Mouse (Mus musculus) CH12.LX (cell line): ENCODE data around the gene Plch1. TPM values are rescaled to one million over a fixed set of nuclear protein-coding genes. Genes with fewer than 3 reads are reported as not detected.

Source experiments
- DNase-seq: peaks from one replicate; pipeline ENCODE4 v3.0.0-alpha.2; 2013; ENCODE audit errors: extremely low read depth
- H3K27ac ChIP-seq: 2 replicates; pipeline ENCODE4 v1.5.1; 2012; ENCODE audit warnings: low read depth, mild to moderate bottlenecking, control low read depth, moderate library complexity; ENCODE audit not compliant: insufficient read depth
- H3K27me3 ChIP-seq: replicated peaks from 2 replicates; pipeline ENCODE3; 2012; ENCODE audit warnings: inconsistent platforms
- H3K36me3 ChIP-seq, 2 experiments: replicated peaks in 1 of 2; 2 replicates each; pipeline versions ENCODE3 to v1.6.1; 2012; ENCODE audit warnings: inconsistent platforms in 1 of 2, low read length in 1 of 2, mild to moderate bottlenecking in 1 of 2, mixed read lengths in 1 of 2, moderate library complexity in 1 of 2; ENCODE audit not compliant: control insufficient read depth in 1 of 2, insufficient read depth in 1 of 2
- H3K4me1 ChIP-seq, 2 experiments: 2 replicates each; pipeline ENCODE4 v1.6.1; 2012; ENCODE audit warnings: inconsistent platforms in 1 of 2, moderate library complexity in 1 of 2; ENCODE audit not compliant: insufficient read depth in 2 of 2, control insufficient read depth in 1 of 2
- H3K4me2 ChIP-seq: 2 replicates; pipeline ENCODE4 v1.6.1; 2012; ENCODE audit warnings: low read depth, mild to moderate bottlenecking, control low read depth; ENCODE audit not compliant: poor library complexity, insufficient read depth, severe bottlenecking
- H3K4me3 ChIP-seq, 3 experiments: fragments of 150-350 bp in 1 of 3; sonication (generic) in 1 of 3; replicated peaks in 1 of 3; 2 replicates each; pipeline versions ENCODE3 to v1.5.1; 2011 to 2012; ENCODE audit warnings: low read depth in 2 of 3, low read length in 2 of 3, mild to moderate bottlenecking in 2 of 3, moderate library complexity in 2 of 3, control low read depth in 1 of 3, improper control_type of control experiment in 1 of 3, inconsistent platforms in 1 of 3, mixed read lengths in 1 of 3; ENCODE audit not compliant: poor library complexity in 1 of 3
- H3K79me2 ChIP-seq: replicated peaks from 2 replicates; pipeline ENCODE4 v1.6.1; 2012; ENCODE audit warnings: mild to moderate bottlenecking, moderate library complexity; ENCODE audit not compliant: control insufficient read depth, poor library complexity, insufficient read depth, severe bottlenecking; ENCODE audit errors: extremely low read depth
- H3K9ac ChIP-seq: 2 replicates; pipeline ENCODE4 v1.6.1; 2012; ENCODE audit warnings: low read depth, mild to moderate bottlenecking, control low read depth, moderate library complexity; ENCODE audit not compliant: insufficient read depth
- H3K9me3 ChIP-seq: replicated peaks from 2 replicates; pipeline ENCODE3; 2012; ENCODE audit warnings: low read length, inconsistent platforms, mixed read lengths
- CHD1 ChIP-seq: IDR thresholded peaks from 2 replicates; pipeline ENCODE4 v1.6.1; 2012; ENCODE audit warnings: low read depth, low read length, improper control_type of control experiment, inconsistent platforms
- CTCF ChIP-seq, 2 experiments: IDR thresholded peaks in 1 of 2; conservative IDR thresholded peaks in 1 of 2; 2 replicates each; pipeline ENCODE4 v1.5.1; 2011 to 2012; ENCODE audit warnings: low read depth in 2 of 2, low read length in 2 of 2, improper control_type of control experiment in 1 of 2, inconsistent platforms in 1 of 2, mild to moderate bottlenecking in 1 of 2, moderate library complexity in 1 of 2
- E2F4 ChIP-seq: IDR thresholded peaks from 2 replicates; pipeline ENCODE4 v1.6.1; 2011; ENCODE audit warnings: low read depth, low read length, improper control_type of control experiment; ENCODE audit not compliant: insufficient replicate concordance
- ELF1 ChIP-seq: IDR thresholded peaks from 2 replicates; pipeline ENCODE4 v1.6.1; 2014; ENCODE audit warnings: low read depth, mild to moderate bottlenecking, inconsistent platforms, low read length, improper control_type of control experiment
- GABPA ChIP-seq: IDR thresholded peaks from 2 replicates; pipeline ENCODE4 v1.6.1; 2012; ENCODE audit warnings: low read depth, low read length, improper control_type of control experiment, inconsistent platforms; ENCODE audit not compliant: insufficient replicate concordance
- IRF4 ChIP-seq: IDR thresholded peaks from 2 replicates; pipeline ENCODE4 v1.6.1; 2014; ENCODE audit warnings: low read depth, mild to moderate bottlenecking, inconsistent platforms, low read length, improper control_type of control experiment
- KAT2A ChIP-seq: IDR thresholded peaks from 2 replicates; pipeline ENCODE4 v1.6.1; 2012; ENCODE audit warnings: low read length, improper control_type of control experiment, inconsistent platforms; ENCODE audit not compliant: insufficient replicate concordance
- MAZ ChIP-seq: IDR thresholded peaks from 2 replicates; pipeline ENCODE4 v1.6.1; 2012; ENCODE audit warnings: low read depth, mild to moderate bottlenecking, inconsistent platforms, low read length, improper control_type of control experiment, moderate library complexity
- MEF2A ChIP-seq: IDR thresholded peaks from 2 replicates; pipeline ENCODE4 v1.6.1; 2014; ENCODE audit warnings: low read depth, mild to moderate bottlenecking, inconsistent platforms, low read length, improper control_type of control experiment, borderline replicate concordance
- NRF1 ChIP-seq: IDR thresholded peaks from 2 replicates; pipeline ENCODE4 v1.6.1; 2014; ENCODE audit warnings: low read depth, mild to moderate bottlenecking, inconsistent platforms, low read length, improper control_type of control experiment, moderate library complexity
- POLR2AphosphoS2 ChIP-seq: IDR thresholded peaks from 2 replicates; pipeline ENCODE4 v1.6.1; 2011; ENCODE audit warnings: low read depth, low read length, improper control_type of control experiment
- RAD21 ChIP-seq: IDR thresholded peaks from 2 replicates; pipeline ENCODE4 v1.6.1; 2011; ENCODE audit warnings: low read depth, mild to moderate bottlenecking, low read length, improper control_type of control experiment, moderate library complexity
- SIN3A ChIP-seq: IDR thresholded peaks from 2 replicates; pipeline ENCODE4 v1.6.1; 2012; ENCODE audit warnings: low read length, improper control_type of control experiment, inconsistent platforms
- SMC3 ChIP-seq: IDR thresholded peaks from 2 replicates; pipeline ENCODE4 v1.6.1; 2011; ENCODE audit warnings: low read depth, low read length, improper control_type of control experiment
- TCF12 ChIP-seq: IDR thresholded peaks from 2 replicates; pipeline ENCODE4 v1.6.1; 2014; ENCODE audit warnings: low read depth, mild to moderate bottlenecking, inconsistent platforms, low read length, improper control_type of control experiment
- UBTF ChIP-seq: IDR thresholded peaks from 2 replicates; pipeline ENCODE4 v1.6.1; 2012; ENCODE audit warnings: low read depth, mild to moderate bottlenecking, inconsistent platforms, low read length, improper control_type of control experiment, moderate library complexity
- USF2 ChIP-seq: conservative IDR thresholded peaks from 2 replicates; pipeline ENCODE4 v1.6.1; 2011; ENCODE audit warnings: low read depth, low read length, improper control_type of control experiment
- ZC3H11A ChIP-seq: IDR thresholded peaks from 2 replicates; pipeline ENCODE4 v1.6.1; 2012; ENCODE audit warnings: low read depth, mild to moderate bottlenecking, inconsistent platforms, low read length, improper control_type of control experiment
- dilution Hi-C: fragments of 300-500 bp; cut with MboI; formaldehyde crosslinking; loops from 2 replicates; pipeline ENCODE4 v1.14.3; 2020; ENCODE audit warnings: low sequenced_read_pairs; ENCODE audit not compliant: extremely low pct_unique_long_range_greater_than_20kb, extremely low pct_ligation_motif_present
- in situ Hi-C: fragments of 300-500 bp; cut with MboI; formaldehyde crosslinking; loops from 3 replicates; pipeline ENCODE4 v1.14.3; 2019; ENCODE audit warnings: low sequenced_read_pairs, low pct_ligation_motif_present, low pct_unique_long_range_greater_than_20kb, mixed read lengths
- polyA plus RNA-seq: library from polyadenylated mRNA; unstranded; fragments of >175 nt; gene quantifications from 2 replicates; pipeline ENCODE4 v1.2.1, GENCODE M21; 2012; ENCODE audit warnings: low read depth; ENCODE audit not compliant: insufficient read length
- total RNA-seq, 2 experiments: library from RNA; depleted of rRNA; stranded (reverse); fragments of 300-350 nt in 1 of 2; fragments of >200 nt in 1 of 2; gene quantifications; 2 replicates each; pipeline ENCODE4 v1.2.3; 2012 to 2014

Plch1 gene
- total and polyA plus RNA-seq, 3 experiments, result 0.51 to 0.80 (median 0.59) TPM

- in situ Hi-C loops (no loop called here), dilution Hi-C loops (no loop called here)
- H3K27me3 ChIP-seq, result no peaks in the 10 kb centered on the region
- H3K4me3 ChIP-seq, result no peak overlapping the region
- H3K79me2 ChIP-seq, result no peaks in the 10 kb centered on the region
- no peak for DNase-seq
- no peak overlapping the region for H3K4me2 ChIP-seq
- H3K4me1 ChIP-seq, result no peaks in the 10 kb centered on the region
- TF ChIP-seq ZC3H11A (no peak), E2F4 (no peak), TCF12 (no peak), POLR2AphosphoS2 (no peak), CHD1 (no peak), CTCF (conservative IDR thresholded peaks at IDR 0.05 in 1 of 2, IDR thresholded peaks at IDR 0.05 in 1 of 2; ENCODE audit: low read depth in 2 of 2, low read length in 2 of 2) (no peak), MEF2A (no peak), NRF1 (no peak), RAD21 (no peak)
- no peaks in the 10 kb centered on the region for H3K9me3 ChIP-seq
- H3K36me3 ChIP-seq, result no peaks in the 10 kb centered on the region
- H3K27ac ChIP-seq, result no peak overlapping the region
- no peak overlapping the region for H3K9ac ChIP-seq
Observed at GRCm38 (mm10) chr3:63900021-63900571, 824 bp upstream of the Plch1 start.

GRCm38 (mm10) chr3:63898581-63899308 is 527 bp downstream of the Plch1 start:
- DNase-seq, result no peak
- Histone ChIP-seq H3K9ac (no peak overlapping the region), H3K79me2 (no peaks in the 10 kb centered on the region), H3K4me2 (no peak overlapping the region), H3K9me3 (no peaks in the 10 kb centered on the region), H3K4me1 (peaks cover 3 to 5% of the 10 kb centered on the region in 2 experiments; a peak in 2 of 4 replicates), H3K36me3 (no peaks in the 10 kb centered on the region), H3K4me3 (no peak overlapping the region), H3K27me3 (no peaks in the 10 kb centered on the region), H3K27ac (no peak overlapping the region)
- in situ Hi-C loops (no loop called here), dilution Hi-C loops (no loop called here)
- TF ChIP-seq MAZ, result no peak
- TF ChIP-seq UBTF, result no peak
- no peak for TF ChIP-seq USF2
- TF ChIP-seq SMC3, result no peak

- H3K9ac ChIP-seq, result no peak overlapping the region
- no peaks in the 10 kb centered on the region for H3K79me2 ChIP-seq
- no peak for TF ChIP-seq SIN3A
- no peak for TF ChIP-seq GABPA
- TF ChIP-seq CTCF (conservative IDR thresholded peaks at IDR 0.05 in 1 of 2, IDR thresholded peaks at IDR 0.05 in 1 of 2; ENCODE audit: low read depth in 2 of 2, low read length in 2 of 2), result no peak
- no peak for TF ChIP-seq IRF4
- TF ChIP-seq KAT2A, result no peak
- TF ChIP-seq MEF2A, result no peak
- no peak for TF ChIP-seq ELF1
- TF ChIP-seq RAD21, result no peak
- no peak overlapping the region for H3K4me2 ChIP-seq
- DNase-seq, result no peak
- H3K27me3 ChIP-seq, result no peaks in the 10 kb centered on the region
- no peak overlapping the region for H3K27ac ChIP-seq
- no peaks in the 10 kb centered on the region for H3K36me3 ChIP-seq
- in situ Hi-C loops (no loop called here), dilution Hi-C loops (no loop called here)
- peaks cover 3 to 9% of the 10 kb centered on the region in 2 experiments; a peak in 2 of 4 replicates for H3K4me1 ChIP-seq
- no peaks in the 10 kb centered on the region for H3K9me3 ChIP-seq
- no peak overlapping the region for H3K4me3 ChIP-seq
Observed at GRCm38 (mm10) chr3:63897177-63897576, 2.1 kb downstream of the Plch1 start.
